19 mouse cellular contexts compared by ENCODE assay signal in the genomic region with DNA sequence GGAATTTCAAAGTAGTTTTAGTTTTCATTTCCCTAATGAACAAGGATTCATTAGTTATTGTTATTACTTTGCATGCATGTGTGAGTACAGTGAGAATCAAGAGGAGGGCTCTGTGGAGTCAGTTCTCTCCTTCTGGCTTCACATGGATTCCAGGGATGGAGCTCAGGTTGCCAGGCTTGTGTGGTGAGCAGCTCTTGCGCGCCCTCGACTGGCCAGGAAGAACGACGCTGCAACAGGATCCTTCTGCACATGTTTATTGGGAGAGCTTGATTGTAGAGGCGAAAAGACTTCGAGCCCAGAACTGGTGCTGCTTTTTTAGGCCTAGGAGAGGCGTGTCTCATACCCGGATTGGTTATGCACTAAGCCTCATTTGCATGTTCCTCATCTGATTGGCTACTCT. TPM values are rescaled to one million over a fixed set of nuclear protein-coding genes. Genes with fewer than 3 reads are reported as not detected.
DNase-seq lines count a peak whose midpoint lies in the region; ATAC-seq and TF ChIP-seq lines count a peak whose summit lies in the region.
"Not testable (repeated sequence)": the region's sequence is repeated elsewhere in the genome, so short reads cannot be mapped to it uniquely, and the experiment has no call there.
"Had no signal": no experiment of that assay in that cellular context is flagged by ENCODE, and none has a peak within 500 bp of the region (broad histone marks: within the 10 kb centered on the region; RNA-seq: fewer than 3 reads in every experiment).

No protein-coding gene starts in this region.

- H3K9ac ChIP-seq in heart, adult 2 months (ENCODE audit: low read depth, low read length); intestine, postnatal 0 days (ENCODE audit: low read depth, low read length); lung, embryonic 14.5 days; stomach, postnatal 0 days (ENCODE audit: low read length): not testable (repeated sequence)

- not testable (repeated sequence) for H3K4me1 ChIP-seq in heart, adult 2 months (ENCODE audit: control insufficient read depth, insufficient read depth, low read length); intestine, postnatal 0 days (replicated peaks; ENCODE audit: control insufficient read depth, insufficient read depth, low read length); lung, embryonic 14.5 days (ENCODE audit: insufficient read depth); stomach, postnatal 0 days (replicated peaks; ENCODE audit: control insufficient read depth, insufficient read depth)

- DNase-seq in ES-CJ7 (ENCODE audit: low read depth, low spot score): peak; percentile 39
- peak; percentile 44 for DNase-seq in R1 (ENCODE audit: low read depth, low spot score)
- not testable (repeated sequence) for DNase-seq in heart, adult 2 months; lung, embryonic 14.5 days; stomach, postnatal 0 days (ENCODE audit: low spot score)

- not testable (repeated sequence) for H3K79me2 ChIP-seq in heart, adult 2 months (replicated peaks; ENCODE audit: control insufficient read depth, insufficient read depth, low read length)

- TF ChIP-seq CTCF in heart, adult 2 months (IDR thresholded peaks at IDR 0.05): 0 out of 2 replicates have a peak, but pooled peaks have one; percentile 7
- TF ChIP-seq CTCF in intestine, postnatal 0 days (IDR thresholded peaks at IDR 0.05; ENCODE audit: low read depth): 0 out of 2 replicates have a peak, but pooled peaks have one; percentile 22
- TF ChIP-seq CTCF in lung, embryonic 14.5 days (IDR thresholded peaks at IDR 0.05; ENCODE audit: low read depth): 0 out of 2 replicates have a peak, but pooled peaks have one; percentile 11
- TF ChIP-seq CTCF in stomach, postnatal 0 days (IDR thresholded peaks at IDR 0.05; ENCODE audit: low read depth): peak; percentile 27; the same call in 1 of the 2 replicates

- TF ChIP-seq EP300 in heart, adult 2 months (IDR thresholded peaks at IDR 0.05; ENCODE audit: insufficient read depth, low read depth, low read length); stomach, postnatal 0 days (optimal IDR thresholded peaks at IDR 0.05): not testable (repeated sequence)

- H3K27ac ChIP-seq in heart, adult 2 months; intestine, postnatal 0 days (ENCODE audit: low read depth, low read length); lung, embryonic 14.5 days (ENCODE audit: low read depth); stomach, postnatal 0 days (replicated peaks): not testable (repeated sequence)

- H3K9me3 ChIP-seq in intestine, postnatal 0 days (ENCODE audit: control insufficient read depth); lung, embryonic 14.5 days (ENCODE audit: low read depth, low read length); stomach, postnatal 0 days (ENCODE audit: control insufficient read depth, low read length): not testable (repeated sequence)

- not testable (repeated sequence) for ATAC-seq in intestine, postnatal 0 days; lung, embryonic 14.5 days (ENCODE audit: insufficient read depth); stomach, postnatal 0 days (ENCODE audit: low FRiP score, low TSS enrichment)

- not testable (repeated sequence) for H3K4me2 ChIP-seq in intestine, postnatal 0 days (replicated peaks; ENCODE audit: low read depth); lung, embryonic 14.5 days; stomach, postnatal 0 days (replicated peaks; ENCODE audit: low read depth)

- intact Hi-C loops in heart, adult 2 months (cut with DNase I): loop anchor here (10.0 kb wide), 1 partner anchor 316 kb away; the partner anchor contains the start of gene Kiz

- TF ChIP-seq POLR2A in heart, adult 2 months (IDR thresholded peaks at IDR 0.05; ENCODE audit: insufficient read depth, low read depth, low read length): not testable (repeated sequence)

- H3K27me3 ChIP-seq in heart, adult 2 months (ENCODE audit: control insufficient read depth, insufficient read depth, low read length); intestine, postnatal 0 days (replicated peaks; ENCODE audit: control insufficient read depth, insufficient read depth, low read length); lung, embryonic 14.5 days (ENCODE audit: insufficient read depth, low read length); stomach, postnatal 0 days (ENCODE audit: control insufficient read depth, insufficient read depth, low read length): not testable (repeated sequence)

- H3K4me3 ChIP-seq in heart, adult 2 months; intestine, postnatal 0 days (ENCODE audit: low read depth, low read length); lung, embryonic 14.5 days (ENCODE audit: low read depth, low read length); stomach, postnatal 0 days (ENCODE audit: low read depth, low read length): not testable (repeated sequence)

- 68% methylated on average over 9 of the region's 9 CpGs for WGBS in heart, adult 2 months
- 81% methylated on average over 9 of the region's 9 CpGs for WGBS in intestine, postnatal 0 days
- WGBS in lung, embryonic 14.5 days: 84% methylated on average over 9 of the region's 9 CpGs
- 79% methylated on average over 9 of the region's 9 CpGs for WGBS in stomach, postnatal 0 days

- not testable (repeated sequence) for H3K36me3 ChIP-seq in heart, adult 2 months (ENCODE audit: control insufficient read depth, insufficient read depth, low read length); intestine, postnatal 0 days (ENCODE audit: control insufficient read depth, insufficient read depth); lung, embryonic 14.5 days (ENCODE audit: insufficient read depth); stomach, postnatal 0 days (ENCODE audit: control insufficient read depth, insufficient read depth, low read length)

RNA-seq across cellular contexts. Expression of gene Nkx2-2, which starts 23.5 kb away (rescaled TPM):
- total RNA-seq in heart, adult 2 months (2021): not detected
- polyA plus RNA-seq in heart, adult 2 months (2012; rRNA removed): not detected in 2 replicates
- 1.3 and 1.4 TPM in 2 replicates for polyA plus RNA-seq in intestine, postnatal 0 days (2015; fragmentation: Nextera tagmentation; extraction: Ambion mirVana)
- polyA plus RNA-seq in lung, embryonic 14.5 days (2014; fragmentation: Nextera tagmentation; extraction: Ambion mirVana): not detected in 2 replicates
- 0.47 and 0.64 TPM in 2 replicates for polyA plus RNA-seq in stomach, postnatal 0 days (2015; fragmentation: Nextera tagmentation; extraction: Ambion mirVana)
- total RNA-seq: adrenal gland, adult 8-10 months; adrenal gland, postnatal 25 days; gastrocnemius, adult 18-20 months; gastrocnemius, postnatal 36 days; granulocyte monocyte progenitor cell, adult 5-6 weeks; heart, adult 8-10 months; heart, postnatal 10 days; heart, postnatal 36 days had no signal
- polyA plus RNA-seq: activated CD4-positive, CD25-positive, alpha-beta regulatory T cell, adult 4 months; embryonic facial prominence, embryonic 14.5 days; heart, embryonic 14.5 days; inflammation-experienced regulatory T-cells, adult 6 months; Patski had no signal
